Mouse (Mus musculus): Measurements from ENCODE around the gene Tgm5.

DNA sequence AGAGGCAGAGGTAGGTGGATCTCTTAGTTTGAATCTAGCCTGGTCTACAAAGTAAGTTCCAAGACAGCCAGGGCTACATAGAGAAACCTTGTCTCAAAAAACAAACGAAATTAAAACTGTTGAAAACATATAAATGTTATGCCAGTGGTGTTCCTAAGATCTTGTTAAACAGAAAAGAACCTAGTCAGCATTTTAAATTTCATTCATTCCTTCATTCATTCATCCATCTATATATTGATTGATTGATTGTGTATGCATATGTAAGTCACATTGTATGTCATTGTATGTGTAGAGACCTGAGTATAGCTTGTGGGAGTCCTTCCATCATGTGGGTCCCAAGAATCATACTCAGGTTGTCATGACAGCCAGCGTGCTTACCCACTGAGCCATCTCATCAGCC lies 70.1 kb downstream of the Tgm5 start:
- no peak for TF ChIP-seq TAL1 (conservative IDR thresholded peaks at IDR 0.05; ENCODE audit: low read depth, low read length)
- TF ChIP-seq CTCF (IDR thresholded peaks at IDR 0.05; ENCODE audit: low read depth, low read length) = no peak
- no peak for TF ChIP-seq GATA1 (IDR thresholded peaks at IDR 0.05; ENCODE audit: borderline replicate concordance, low read length)
- no peak for TF ChIP-seq POLR2AphosphoS5 (IDR thresholded peaks at IDR 0.05; ENCODE audit: insufficient replicate concordance, low read depth, low read length)
- no peak for TF ChIP-seq GATA2 (IDR thresholded peaks at IDR 0.05; ENCODE audit: borderline replicate concordance, low read depth, low read length)

All from G1E (cell line).